Mouse (Mus musculus) brain, adult 2 months (tissue): ENCODE measurements at regions not wholly inside any gene's neighbourhood (a gene's known extent, or its start where the extent isn't known, plus 50 kb on each side); places are given as distances from the start of the nearest gene placed in this dataset.
A peak's percentile ranks its signal among the peaks of the same experiment; 100 is the strongest.

Experiments used
- DNase-seq: peaks from one replicate; pipeline ENCODE4 v3.0.0; 2011; ENCODE audit warnings: low read depth, low spot score

DNA sequence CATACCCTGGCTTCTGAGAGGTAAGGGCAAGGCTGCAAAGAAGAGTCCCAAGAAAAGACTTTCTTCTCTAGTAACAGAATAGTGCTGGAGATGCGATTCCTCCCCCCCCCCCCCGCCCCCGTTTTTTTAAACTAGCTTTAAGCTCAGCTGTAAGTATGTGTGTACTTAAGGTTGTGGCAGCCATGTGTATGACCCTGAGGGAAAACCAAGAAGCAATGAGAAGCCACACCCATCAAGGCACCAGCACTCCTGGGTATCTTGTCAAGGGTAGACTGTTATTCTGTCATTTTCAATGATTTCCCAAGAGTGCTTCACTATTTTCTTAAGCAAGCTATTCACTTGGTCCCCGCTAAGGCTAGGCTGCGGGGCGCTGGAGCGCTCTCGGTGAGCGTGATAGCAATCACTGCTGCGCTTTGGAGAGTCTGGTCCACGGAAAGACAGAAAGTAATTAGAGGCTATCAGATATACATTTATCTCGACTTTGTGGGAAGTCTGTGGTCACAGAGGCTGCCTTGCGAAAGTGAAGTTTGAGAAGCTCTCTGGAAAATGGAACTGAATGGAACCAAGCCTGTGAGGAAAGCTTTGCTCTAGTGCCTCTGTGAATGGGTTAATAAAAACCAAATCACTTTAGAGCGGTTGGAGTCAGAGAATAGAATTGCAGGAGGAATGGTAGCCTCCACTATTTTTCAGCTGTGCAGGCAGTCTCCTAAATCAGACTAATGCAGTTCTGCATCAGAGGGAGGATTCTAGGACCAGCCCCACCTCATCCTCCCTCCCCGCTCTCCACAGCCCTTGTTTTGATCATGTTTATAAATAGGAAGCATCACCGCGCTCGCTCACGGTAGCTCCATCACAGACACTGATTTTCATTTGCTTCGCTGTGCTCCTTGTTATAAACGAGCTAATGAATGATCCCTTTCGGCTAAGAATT lies 114.8 kb upstream of the Bmp2 start:
- peak; percentile 50 for DNase-seq

DNA sequence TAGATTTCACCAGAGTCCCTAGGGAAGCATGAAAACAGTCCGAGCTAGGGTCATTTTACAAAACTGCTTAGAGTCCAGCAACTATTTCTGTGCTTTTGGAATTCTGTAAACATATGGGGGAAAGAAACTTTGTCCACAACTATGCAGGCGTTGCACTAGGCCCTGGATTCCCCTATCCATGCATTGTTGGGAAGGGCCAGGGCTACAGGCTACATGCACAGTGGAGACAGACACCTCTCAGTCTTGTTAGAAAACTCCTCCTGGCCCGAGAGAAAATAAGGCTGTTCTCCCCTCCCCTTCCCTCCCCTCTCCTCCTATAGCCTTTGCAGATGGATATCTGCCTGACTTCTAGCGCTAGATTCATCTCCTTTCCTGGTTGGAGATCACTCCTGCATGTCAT lies 113.9 kb upstream of the Bmp2 start:
- DNase-seq = no peak

DNA sequence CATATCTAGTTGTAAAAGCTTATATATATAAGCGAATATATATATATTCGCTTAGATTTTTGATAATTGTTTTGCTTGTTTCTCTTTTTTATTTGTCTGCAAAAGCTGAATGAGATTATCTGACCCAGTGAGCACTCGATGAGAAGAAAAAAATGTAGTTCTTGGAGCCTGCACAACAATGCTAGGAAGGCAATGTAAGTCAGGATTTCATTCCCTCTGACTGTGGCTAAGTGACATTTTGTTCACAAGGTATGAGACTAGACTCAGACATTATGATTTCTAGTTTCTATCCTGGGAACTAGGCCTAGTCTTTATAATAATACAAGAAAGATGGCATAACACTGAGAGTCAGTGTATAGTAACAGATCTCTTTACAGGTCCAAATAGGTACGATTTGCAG lies 108.9 kb upstream of the Bmp2 start:
- DNase-seq = no peak

DNA sequence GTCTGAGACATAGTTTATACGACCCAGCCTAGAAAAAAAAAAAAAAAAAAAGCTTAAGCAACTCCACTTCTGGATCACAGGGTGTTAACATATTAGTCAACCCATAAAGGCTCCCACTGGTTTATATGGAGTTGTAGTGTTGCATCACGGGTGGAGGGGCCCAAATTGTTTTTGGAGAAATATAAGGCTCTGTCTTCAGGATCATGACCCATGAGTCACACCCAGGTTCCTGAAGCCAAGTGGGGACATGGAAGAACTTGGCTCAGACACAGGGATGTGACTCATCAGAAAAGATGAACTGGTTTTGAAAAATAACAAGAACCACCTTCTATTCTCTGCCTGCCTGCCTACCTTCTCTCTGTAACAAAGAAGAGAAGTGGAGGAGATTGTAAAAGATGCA lies 108.5 kb upstream of the Bmp2 start:
- DNase-seq = peak; percentile 53

DNA sequence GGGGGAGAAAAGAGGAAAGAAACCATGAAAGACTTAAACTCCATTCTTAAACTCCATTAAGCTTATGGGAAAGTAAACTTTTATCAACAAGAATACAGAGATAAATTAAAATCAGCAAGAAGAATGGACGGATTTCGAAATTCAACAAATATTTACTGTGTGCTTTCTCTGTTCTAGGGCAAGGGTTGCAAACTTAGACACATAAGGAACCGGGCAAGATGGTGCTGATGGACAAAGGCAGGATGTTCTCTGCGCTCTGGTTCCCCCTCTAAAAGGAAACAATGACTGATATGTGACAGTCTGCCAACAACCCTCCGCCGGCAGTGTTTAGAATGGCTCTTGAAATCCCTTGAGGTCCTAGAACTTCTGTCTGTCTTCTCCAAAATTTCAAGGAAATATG lies 99.0 kb upstream of the Bmp2 start:
- no peak for DNase-seq

DNA sequence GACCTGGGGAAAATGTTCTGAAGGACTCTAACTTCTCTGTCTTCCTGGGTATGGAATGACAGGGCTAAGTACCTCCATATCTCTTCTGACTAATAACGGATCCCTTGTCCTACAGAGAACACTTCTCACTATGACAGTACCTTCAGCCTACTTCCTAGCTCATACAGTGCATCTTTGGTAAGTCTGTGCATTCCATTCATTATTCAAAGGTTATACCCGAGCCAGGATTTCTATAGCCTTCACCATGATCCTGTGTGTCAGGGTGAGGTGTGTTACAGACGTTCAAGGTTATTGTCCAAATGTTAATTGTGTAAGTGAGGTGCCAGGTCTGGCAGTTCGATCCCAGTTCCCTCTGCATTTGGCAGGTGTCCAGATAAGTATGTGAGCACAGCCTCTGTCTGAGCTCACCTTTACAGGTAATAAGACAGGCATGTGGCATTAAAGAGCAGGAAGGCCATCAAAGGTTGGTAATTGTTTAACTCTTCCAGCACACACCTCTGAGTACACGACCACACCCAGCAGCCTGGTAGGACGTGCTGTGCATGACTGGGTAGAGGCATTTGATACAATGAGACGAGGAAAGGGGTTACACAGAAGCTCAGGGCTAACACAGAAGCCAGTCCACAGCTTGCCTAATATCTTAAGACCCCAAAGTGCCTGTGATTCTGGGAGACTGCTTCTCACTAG lies 96.3 kb upstream of the Bmp2 start:
- no peak for DNase-seq

DNA sequence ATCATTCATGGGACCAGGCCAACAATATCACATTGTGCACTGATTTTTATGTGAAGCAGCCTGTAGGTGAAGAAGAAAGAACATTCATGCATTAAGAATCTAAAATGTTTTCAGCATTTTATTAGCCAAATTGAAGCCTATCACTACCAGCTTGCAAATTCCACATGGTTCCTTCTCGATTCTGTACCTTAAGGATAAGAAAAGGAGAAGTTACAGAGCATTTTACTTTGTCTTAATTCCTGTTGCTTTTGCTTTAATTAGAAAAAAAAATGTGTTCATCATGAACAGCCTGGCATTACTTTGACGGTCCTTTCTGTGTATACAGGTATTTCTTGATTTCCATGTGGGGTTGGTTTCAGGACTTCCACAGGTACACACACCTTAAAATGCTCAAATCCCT lies 95.2 kb upstream of the Bmp2 start:
- DNase-seq = no peak

DNA sequence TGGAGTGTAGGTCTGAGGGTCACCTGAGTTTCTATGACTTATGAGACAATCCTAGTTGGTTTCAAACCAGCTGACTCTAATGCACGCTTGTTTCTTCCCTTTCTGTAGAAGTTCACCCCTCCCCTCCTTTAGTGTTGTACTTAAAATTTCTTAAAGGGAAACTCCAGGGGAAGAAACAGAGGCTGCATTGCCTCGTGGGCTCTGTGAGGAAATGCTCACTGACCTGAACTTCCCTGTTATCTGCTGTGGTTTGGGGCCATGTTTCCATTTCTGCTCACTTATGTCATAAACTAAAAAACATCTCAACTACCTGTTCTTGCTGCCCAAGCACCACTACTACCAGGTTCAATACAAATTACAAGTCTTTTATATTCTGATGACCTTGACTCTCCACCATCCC lies 93.2 kb upstream of the Bmp2 start:
- DNase-seq = no peak

DNA sequence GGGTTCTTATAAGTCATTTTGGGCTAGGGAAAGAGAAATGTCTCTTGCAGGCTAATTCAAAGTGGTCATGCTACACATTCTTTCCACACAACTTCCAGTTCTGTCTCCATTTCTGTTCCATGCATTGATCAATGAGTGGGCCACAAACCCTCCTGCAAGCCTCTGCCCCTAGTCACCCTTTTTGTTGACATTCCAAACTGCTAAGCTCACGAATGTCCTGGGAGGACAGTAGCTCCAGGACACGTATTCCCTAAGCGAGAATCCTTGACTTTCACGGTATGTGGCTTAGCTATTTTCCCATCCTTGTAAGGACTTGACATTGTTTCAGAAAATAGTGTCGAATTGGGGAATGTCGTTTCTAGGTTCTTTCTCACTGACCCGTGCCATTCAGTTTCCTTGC lies 91.1 kb upstream of the Bmp2 start:
- DNase-seq = no peak

DNA sequence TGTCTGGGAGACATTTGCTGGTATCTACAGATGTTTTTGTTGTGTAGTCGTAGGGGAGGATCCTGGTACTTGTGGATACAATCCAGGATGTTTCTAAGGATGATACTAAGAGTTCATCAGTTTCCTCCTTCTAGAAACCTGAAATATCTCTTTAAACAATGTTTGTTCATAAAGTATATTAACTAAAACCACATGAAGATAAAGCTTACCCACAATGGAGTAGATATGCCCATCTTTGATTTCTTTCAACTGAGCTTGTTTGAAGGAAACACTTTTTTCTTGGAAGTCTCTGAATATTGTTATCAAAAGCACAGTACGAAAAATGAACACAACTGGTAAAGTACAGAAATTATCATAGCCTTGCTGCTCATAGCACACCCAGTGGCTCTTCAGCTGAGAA lies 89.6 kb upstream of the Bmp2 start:
- no peak for DNase-seq

DNA sequence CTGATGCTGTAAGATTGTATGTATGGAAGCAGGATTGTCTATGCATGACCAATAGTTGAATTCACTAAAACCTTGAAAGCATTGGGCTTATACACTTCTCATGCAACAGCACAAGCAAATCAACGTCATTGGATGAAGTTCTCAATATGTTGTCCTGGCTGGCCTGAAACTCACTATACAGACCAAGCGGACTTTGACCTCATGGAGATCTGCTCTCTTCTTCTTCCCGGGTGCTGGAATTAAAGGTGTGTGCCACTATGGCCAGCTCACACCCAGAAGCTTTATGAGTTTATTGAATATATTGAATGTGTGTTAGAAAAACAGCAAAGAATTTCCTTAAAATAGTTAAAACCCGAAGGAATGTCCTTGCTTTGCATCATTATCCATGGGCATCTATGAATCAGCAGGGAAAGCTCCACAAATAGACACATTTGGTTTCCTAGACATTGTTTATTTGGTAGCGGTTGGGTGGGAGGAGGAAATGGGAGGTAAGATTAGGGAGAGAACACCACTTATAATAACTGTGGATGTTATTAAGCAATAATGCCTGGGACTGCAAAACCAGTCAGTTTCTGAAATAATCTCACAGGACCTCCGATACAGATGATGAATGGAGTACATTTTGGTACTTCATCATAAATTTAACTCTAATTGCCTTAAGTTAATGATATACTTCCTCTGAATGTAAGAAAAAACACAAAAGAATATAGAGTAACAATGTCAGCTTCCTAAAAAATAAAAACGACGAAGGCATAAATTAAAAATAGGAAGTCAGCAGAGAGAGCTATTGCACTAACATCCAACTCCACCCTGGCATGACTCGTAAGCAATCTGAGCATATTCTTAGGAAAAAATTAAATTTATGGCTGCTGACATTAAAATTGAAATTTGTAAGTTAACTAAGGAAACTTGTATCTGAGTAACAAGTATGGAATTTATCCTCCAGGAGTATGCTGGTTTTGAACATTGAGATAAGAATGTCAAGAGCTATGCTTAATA lies 84.5 kb upstream of the Bmp2 start:
- no peak for DNase-seq

DNA sequence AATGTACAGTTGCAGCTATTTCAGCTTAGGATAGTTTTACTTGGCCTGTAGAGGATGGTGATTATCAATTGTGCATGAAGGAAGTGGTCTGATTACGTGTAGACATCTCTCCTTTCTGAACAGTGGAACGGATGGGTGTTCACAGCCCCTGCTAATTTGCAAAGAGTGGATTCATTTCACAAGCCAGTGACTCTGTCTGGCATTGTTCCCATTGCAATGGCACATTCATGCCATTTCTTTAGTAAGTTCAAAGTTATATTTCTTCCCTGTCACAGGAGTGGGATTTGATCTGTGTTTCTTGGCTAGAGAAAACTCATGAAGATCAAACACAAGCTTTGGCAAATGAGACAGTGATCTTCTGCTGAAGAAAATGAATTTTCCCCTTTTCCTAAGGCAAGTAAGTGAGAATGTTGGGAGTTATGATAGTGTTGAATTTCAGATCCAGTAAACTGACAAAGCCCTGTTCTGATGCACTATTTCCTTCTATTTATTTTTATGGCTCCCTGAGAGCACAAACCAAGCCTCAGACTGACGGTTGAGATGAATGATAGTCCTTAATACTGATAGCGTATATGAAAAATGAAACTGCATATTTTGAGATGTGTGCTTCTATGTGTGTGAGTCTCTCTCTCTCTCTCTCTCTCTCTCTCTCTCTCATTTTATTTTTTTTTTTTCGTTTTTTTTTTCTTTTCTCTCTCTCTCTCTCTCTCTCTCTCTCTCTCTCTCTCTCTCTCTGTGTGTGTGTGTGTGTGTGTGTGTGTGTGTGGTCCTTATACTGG lies 78.8 kb upstream of the Bmp2 start:
- DNase-seq = no peak

DNA sequence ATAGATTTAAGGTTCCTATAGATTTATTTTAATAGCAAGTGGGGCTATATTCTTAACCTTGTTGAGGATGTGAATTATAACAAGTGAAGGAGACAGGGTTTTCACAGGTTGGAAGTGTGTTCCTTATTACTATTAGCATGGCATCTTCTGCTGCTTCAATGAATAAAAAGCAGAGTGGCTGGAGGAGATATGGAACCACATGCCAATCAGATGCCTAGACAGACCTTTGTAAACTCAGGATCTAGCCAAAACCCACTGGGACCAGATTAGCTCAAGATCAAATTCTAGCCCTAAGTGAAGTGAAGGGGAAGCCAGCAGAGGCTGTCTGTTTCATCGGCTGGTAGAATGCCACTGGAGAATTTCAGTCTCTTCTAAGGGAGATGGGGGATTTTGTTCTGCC lies 77.8 kb upstream of the Bmp2 start:
- DNase-seq = no peak

DNA sequence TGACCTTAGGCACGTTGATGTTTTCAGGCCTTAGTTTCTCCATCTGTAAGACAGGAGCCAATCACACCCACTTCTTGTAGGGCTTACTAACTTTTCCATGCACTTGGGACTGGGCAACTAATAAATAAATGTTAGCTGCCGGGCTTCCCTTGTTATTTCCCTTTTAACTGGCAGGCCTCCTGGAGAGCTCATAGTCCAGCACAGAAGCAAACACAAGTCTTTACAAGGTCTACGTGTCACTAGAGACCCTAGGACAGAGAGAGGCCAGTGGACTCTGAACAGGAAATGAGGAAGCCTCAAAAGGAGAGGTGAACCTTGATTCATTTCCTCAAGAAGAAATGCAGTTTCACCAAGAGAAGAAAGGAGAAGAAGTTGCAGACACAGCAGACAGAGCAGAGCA lies 71.1 kb upstream of the Bmp2 start:
- DNase-seq = no peak

DNA sequence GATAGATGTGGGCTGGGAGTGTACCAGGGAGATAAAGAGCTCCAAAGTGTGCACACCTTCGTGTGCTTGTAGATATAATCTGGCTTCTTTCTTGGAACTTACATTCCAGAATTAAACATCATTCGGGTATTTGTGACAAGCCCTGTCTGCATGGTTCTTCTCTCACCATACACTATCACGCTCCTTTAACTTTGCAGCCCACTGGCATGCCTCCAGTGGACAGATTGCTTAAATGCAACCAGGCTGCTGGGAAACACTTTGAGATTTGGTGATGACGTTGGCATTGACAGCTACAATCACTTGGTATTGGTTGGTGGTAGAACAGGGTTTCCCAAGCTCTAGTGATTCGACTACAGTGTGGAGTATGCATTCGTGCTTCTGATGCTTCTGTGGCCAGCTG lies 70.7 kb upstream of the Bmp2 start:
- no peak for DNase-seq

DNA sequence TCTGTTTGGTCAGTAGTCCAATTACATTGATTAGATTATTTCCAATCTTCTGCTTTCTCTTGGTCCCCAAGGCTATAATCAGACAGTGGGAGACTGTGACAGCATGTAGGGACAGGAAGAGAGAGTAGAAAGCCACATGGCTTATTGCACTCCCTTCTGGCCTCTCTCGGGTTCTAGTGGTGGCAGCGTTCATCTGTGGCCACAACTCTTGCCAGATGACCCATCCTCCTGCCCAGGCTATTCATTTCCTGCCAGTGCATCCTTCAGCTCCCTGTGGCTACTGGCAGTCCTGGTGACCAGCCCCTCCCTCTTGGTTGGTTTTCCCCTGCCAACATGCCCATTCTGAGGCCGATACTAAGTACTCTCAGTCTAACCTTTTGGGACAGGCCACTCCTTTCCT lies 70.2 kb upstream of the Bmp2 start:
- DNase-seq = peak; percentile 22

DNA sequence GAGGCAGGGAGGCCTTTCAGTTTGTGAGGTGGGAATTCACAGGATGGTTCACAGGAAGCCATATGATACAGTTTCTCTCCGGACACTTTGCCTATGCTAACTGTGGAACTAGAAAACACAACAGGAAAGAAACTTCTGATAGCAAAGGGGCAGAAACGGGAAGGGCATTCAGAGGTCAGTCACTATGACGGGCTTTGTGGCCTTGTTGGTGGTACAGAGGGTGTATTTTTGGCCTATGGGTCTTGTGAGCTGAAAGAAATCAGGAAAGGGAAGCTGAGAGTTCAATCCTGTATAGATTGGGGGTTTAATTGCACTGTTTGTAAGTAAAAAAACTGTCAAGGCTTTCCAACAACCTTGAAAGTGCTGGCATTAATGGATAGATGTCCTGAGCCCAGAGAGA lies 56.5 kb upstream of the Bmp2 start:
- no peak for DNase-seq

DNA sequence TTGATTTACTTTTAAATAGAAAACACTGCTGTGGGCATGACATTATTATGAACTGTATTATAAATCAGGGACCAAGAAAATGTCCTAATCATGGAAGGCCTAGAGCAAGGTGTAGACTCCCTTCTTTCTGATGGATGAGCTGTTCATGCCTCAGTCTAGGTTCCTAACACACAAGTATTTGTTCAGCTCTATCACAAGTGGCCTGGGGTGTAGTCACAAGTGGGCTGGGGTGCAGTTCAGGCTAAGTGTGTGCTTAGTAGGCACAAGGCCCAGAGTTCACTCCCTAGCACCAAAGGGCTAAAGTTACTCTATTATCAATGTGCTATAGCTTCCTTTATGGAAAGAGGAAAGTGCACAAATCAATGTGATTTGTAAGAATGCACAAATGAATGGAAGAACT lies 55.6 kb upstream of the Bmp2 start:
- DNase-seq = no peak

DNA sequence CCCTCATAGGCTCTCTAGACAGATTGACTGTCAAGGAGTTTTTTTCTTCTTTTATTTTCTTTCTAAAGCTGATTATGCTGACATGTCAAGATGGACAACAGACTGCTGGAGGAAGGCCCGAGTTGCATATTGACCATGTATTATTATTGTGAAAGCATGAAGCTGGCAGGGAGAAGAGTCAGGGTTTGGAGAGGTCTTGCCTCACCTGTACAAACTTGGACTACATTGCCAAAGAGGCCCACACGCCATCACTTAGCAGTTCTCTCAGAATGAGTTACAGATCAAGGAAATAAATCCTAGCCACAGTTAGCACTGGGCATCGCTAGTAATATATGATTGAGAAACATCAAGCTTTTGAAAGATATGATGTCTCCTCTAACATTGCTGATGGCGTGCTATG lies 54.9 kb upstream of the Bmp2 start:
- no peak for DNase-seq

DNA sequence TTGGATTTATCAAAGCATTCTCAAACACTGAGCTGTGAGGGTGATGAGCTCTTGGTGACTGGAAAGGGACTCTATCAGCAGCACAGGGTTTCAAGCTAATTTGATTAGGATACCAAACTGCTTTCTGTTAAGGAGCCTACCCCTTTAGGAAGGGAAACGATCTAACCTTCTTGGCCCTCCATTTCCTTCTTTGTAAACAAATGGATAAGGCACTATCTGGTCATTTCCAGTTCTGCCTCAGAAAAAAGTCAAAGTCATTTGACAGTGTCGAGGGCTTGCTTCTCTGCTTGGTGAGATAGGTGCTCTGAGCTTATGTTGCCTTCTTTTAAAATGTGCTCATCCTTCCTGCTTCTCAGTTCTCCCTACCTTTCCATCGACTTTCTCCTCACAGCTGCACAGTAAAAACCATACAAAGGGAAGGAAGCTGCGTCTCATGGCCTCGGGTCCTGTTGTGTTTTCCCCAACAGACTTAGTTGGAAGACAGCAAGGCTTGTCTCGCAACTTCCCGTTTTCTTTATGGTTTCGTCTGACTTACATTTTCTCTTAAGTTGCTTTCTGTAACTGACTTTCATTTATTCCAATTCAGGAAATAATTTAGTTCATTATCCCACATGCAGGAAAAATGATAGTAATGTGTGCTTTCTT lies 54.3 kb upstream of the Bmp2 start:
- no peak for DNase-seq

DNA sequence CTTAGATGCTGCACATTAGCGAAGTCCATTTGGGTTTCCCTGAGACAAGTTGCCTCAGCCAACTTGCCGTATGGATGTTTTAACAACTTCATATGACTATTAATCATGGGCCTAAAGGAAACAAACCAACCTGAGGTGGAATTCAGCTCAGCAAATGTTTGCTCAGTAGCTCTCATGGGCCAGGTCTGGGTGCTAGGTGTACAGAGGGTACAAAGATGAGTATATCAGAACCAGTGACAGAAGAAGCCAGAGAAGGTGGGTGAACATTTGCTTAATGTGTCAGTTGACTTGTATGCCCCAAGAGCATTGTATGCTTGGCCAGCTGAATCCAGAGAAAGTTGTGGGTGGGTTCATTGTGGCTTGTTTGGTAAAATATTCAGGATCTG lies 53.8 kb upstream of the Bmp2 start:
- DNase-seq = no peak
